Mouse (Mus musculus) gastrocnemius, postnatal 10 days (tissue): Measurements from ENCODE around the gene Myh10. TPM values are rescaled to one million over a fixed set of nuclear protein-coding genes. Genes with fewer than 3 reads are reported as not detected.

Experiments used
- DNase-seq: peaks from one replicate; pipeline ENCODE4 v3.0.0; 2021; ENCODE audit warnings: mixed read lengths
- total RNA-seq, 2 experiments: library from RNA; stranded (reverse); gene quantifications; 2 replicates each; pipeline ENCODE4 v1.2.3; 2021

The Myh10 gene
- total RNA-seq, 2 experiments from 2014 or later = 27.2 to 34.8 TPM

DNA sequence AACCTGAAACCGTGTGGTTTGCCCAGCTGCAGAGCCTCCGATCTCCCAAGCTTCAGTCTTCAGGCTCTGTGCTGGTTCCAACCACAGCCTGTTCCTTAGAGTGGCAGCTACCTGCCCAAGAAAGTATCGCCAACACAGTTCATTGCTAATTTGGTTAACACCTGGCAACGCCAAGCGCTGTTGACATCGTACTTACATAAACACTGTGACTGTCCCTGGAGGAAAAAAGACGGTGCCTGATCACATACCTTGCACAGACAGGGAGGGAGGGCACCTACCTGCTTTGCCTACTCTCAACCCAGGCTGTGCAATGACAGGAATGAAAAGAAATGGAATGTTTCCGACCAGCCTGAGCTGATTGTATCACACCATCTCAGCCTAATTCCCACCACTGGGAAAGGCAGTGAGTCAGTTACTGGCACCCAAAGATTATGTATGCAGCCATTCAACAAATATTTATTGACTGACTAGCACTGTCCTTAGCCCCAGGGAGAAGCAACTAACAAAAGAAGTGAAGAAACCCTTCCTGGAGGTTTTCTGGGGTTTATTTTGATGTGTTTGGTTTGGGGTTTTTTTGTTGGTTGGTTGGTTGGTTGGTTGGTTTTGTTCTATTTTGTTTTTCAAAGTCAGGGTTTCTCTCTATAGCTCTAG is 168.7 kb downstream of the Myh10 start:
- DNase-seq = no peak

DNA sequence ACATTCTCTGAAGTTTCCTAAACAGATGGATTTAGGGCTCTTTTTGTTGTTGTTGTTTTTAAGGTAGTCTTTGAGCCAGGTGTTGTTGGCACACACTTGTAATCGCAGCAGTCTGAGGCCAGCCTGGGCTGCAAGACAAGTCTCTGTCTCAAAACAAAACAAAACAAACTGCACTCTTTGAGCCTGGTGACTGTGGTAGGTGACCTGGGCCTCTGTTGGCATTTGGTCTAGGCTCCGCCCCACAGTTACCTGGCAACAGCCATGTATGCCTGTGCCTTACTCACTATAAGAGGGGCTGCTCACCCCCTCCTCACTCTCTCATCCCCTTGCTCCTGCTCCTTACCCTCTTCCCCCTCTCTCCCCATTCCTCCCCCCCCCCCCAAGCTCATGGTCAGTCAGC is 170.9 kb downstream of the Myh10 start:
- DNase-seq = no peak

DNA sequence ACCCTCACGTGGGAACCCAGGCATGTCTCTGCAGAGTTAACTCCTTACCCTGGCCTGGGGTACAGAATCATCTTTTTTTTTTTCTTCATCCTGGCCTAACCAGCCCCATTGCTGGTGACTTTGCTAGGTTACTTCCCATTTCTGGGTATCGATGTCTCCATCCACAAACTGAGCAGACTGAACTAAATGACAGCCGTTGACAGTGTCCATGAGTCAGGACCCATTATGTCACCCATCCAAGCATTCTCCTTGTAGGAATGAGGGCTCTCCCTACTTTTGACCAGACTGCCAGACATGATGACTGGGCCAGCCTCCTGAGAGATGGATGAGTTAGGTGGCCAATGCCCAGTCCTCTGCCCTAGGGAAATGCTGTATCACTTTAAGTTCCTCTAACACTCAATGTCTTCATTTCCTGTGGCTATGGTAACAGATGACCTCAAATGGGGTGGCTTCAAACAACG is 172.3 kb downstream of the Myh10 start:
- no peak for DNase-seq

- peak; percentile 67 for DNase-seq
These were observed 173.3 kb downstream of the Myh10 start for GRCm38 (mm10) chr11:68864544-68865189.

Other genes starting within 250 kb of the Myh10 start
- 1 to 10 TPM; 3.0 to 3.1 TPM for gene Pik3r6, start 188.5 kb upstream of the Myh10 start, total RNA-seq
- gene Mfsd6l, start 135.4 kb upstream of the Myh10 start, total RNA-seq = under 1 TPM; 0.14 to 0.20 TPM
- gene Ccdc42, start 104.5 kb upstream of the Myh10 start, total RNA-seq = under 1 TPM in 1 of 2 experiments, not detected in 1; 0.31 TPM
- 10 to 100 TPM; 58.3 to 68.8 TPM for gene Ndel1, start 180.3 kb downstream of the Myh10 start, total RNA-seq
- gene Rnf222, start 197.0 kb downstream of the Myh10 start, total RNA-seq = not detected
- 1,000 to 10,000 TPM in 1 of 2 experiments, 100 to 1,000 TPM in 1; 992 to 1,013 TPM for gene Rpl26, start 210.0 kb downstream of the Myh10 start, total RNA-seq
- not detected for gene Odf4, start 235.5 kb downstream of the Myh10 start, total RNA-seq